Mouse (Mus musculus) lung, postnatal 0 days (tissue): ENCODE results near the gene Mecr. TPM values are rescaled to one million over a fixed set of nuclear protein-coding genes. Genes with fewer than 3 reads are reported as not detected.
"Not testable (repeated sequence)": the region's sequence is repeated elsewhere in the genome, so short reads cannot be mapped to it uniquely, and the experiment has no call there.

ENCODE experiments used
- ATAC-seq: fragments of 200-750 bp; cut with Nextera tagmentation; 2 replicates; pipeline ENCODE4 v1.8.0; 2017; ENCODE audit warnings: moderate library complexity
- DNase-seq: peaks from one replicate; pipeline ENCODE4 v3.0.0-alpha.2; 2016; ENCODE audit warnings: low spot score
- H3K27ac ChIP-seq: fragments of 300-500 bp; sonication (generic); 2 replicates; pipeline ENCODE4 v1.5.1; 2014; ENCODE audit warnings: antibody characterized with exemption, mild to moderate bottlenecking, low read length, mixed read lengths
- H3K27me3 ChIP-seq: fragments of 300-500 bp; sonication (generic); replicated peaks from 2 replicates; pipeline ENCODE4 v1.6.1; 2014; ENCODE audit warnings: low read length, mixed read lengths; ENCODE audit not compliant: insufficient read depth
- H3K36me3 ChIP-seq: fragments of 300-500 bp; sonication (generic); 2 replicates; pipeline ENCODE4 v1.6.1; 2014; ENCODE audit warnings: low read length, mixed read lengths; ENCODE audit not compliant: insufficient read depth
- H3K4me1 ChIP-seq: fragments of 300-500 bp; sonication (generic); 2 replicates; pipeline ENCODE4 v1.6.1; 2014; ENCODE audit warnings: antibody characterized with exemption, low read depth, low read length, mixed read lengths; ENCODE audit not compliant: insufficient read depth
- H3K4me2 ChIP-seq: fragments of 300-500 bp; sonication (generic); replicated peaks from 2 replicates; pipeline ENCODE4 v1.6.1; 2014; ENCODE audit warnings: low read depth, mild to moderate bottlenecking, low read length, moderate library complexity, mixed read lengths
- H3K4me3 ChIP-seq: fragments of 300-500 bp; sonication (generic); 2 replicates; pipeline ENCODE4 v1.5.1; 2014; ENCODE audit warnings: low read depth, low read length
- H3K9ac ChIP-seq: fragments of 300-500 bp; sonication (generic); replicated peaks from 2 replicates; pipeline ENCODE4 v1.6.1; 2014; ENCODE audit warnings: low read depth, mild to moderate bottlenecking
- H3K9me3 ChIP-seq: fragments of 300-500 bp; sonication (generic); 2 replicates; pipeline ENCODE4 v1.6.1; 2016; ENCODE audit warnings: low read length, mixed read lengths
- CTCF ChIP-seq: IDR thresholded peaks from 2 replicates; pipeline ENCODE4 v1.5.1; 2016; ENCODE audit warnings: antibody characterized with exemption, mild to moderate bottlenecking
- EP300 ChIP-seq: IDR thresholded peaks from 2 replicates; pipeline ENCODE4 v1.6.1; 2016; ENCODE audit warnings: antibody characterized with exemption, mild to moderate bottlenecking, control low read depth
- WGBS: fragments of 180-500 bp; shearing (Covaris S2); extraction: QIAGEN DNeasy Blood & Tissue Kit; methylation state at CpG from one replicate; pipeline ENCODE4 v1.1.7; 2014; 5-methylcytosine and 5-hydroxymethylcytosine counted together
- polyA plus RNA-seq: library from polyadenylated mRNA; unstranded; fragments of >200 nt; fragmentation: Nextera tagmentation; extraction: Ambion mirVana; gene quantifications from 2 replicates; pipeline ENCODE4 v1.2.1, GENCODE M21; 2015

Gene Mecr
- polyA plus RNA-seq = 20.6 and 21.2 TPM in 2 replicates

GRCm38 (mm10) chr4:131843290-131843743 lies at the start of gene Mecr:
Gene Mecr (plus strand): TSS chr4:131843470.
- no peaks in the 10 kb centered on the region for H3K36me3 ChIP-seq
- TF ChIP-seq EP300 (no peak), CTCF (no peak)
- H3K27me3 ChIP-seq = no peaks in the 10 kb centered on the region
- no peak within 1 kb of the TSS for H3K27ac ChIP-seq
- peak within 1 kb of the TSS; percentile 94 for H3K4me2 ChIP-seq
- peak within 1 kb of the TSS; percentile 84 for H3K4me3 ChIP-seq
- WGBS = under 1% methylated on average over 37 of the region's 37 CpGs
- DNase-seq = peak; percentile 92
- peak; percentile 93 for ATAC-seq
- peaks cover 6% of the 10 kb centered on the region; the same call in 1 of the 2 replicates for H3K4me1 ChIP-seq
- peak within 1 kb of the TSS; percentile 76 for H3K9ac ChIP-seq
- no peaks in the 10 kb centered on the region for H3K9me3 ChIP-seq

DNA sequence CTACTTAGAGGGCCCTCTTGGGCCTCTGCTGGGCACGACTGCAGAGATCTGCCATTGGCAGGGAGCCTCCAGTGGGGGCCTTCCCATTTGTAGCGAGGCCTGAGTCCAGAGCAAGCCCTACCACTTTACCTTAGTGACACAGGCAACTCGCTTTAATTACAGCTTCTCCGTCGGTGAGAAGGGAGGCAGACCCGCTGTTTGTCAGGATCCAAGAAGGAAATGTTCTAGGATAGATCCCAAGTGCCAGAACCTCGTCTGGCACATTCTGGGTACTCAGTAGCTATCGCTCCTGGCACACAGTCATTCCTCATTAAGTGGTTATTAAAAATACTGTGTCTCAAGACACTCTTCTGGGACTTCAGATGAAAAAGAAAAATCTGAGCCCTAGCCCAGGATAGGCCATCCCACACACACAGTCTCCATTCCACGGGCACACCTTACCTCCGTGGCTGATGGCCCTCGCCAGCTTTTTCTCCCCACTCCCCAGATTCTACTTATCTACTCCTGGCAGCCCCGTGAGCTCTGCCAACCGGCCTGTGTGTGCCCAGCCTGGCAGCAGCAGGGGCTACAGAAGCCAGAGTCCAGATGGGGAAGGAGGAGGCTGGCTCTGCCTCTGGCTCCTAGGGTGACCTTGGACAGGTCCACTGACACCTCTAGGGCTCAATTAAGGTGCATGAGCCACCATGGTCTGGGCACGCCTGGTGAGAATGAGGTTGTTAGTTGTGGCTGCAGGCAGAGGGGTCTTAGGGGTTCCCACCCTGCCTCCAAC lies 46.8 kb upstream of the Mecr start:
- Histone ChIP-seq H3K4me1 (no peaks in the 10 kb centered on the region), H3K4me3 (no peak overlapping the region), H3K27ac (no peak overlapping the region), H3K36me3 (no peaks in the 10 kb centered on the region), H3K27me3 (no peaks in the 10 kb centered on the region), H3K9me3 (no peaks in the 10 kb centered on the region), H3K9ac (no peak overlapping the region), H3K4me2 (no peak overlapping the region)
- DNase-seq (no peak), ATAC-seq (no peak)
- WGBS = 69% methylated on average over 14 of the region's 14 CpGs
- TF ChIP-seq CTCF = no peak
- no peak for TF ChIP-seq EP300

GRCm38 (mm10) chr4:131797483-131797882 lies 45.8 kb upstream of the Mecr start:
- no peak for ATAC-seq
- H3K36me3 ChIP-seq = no peaks in the 10 kb centered on the region
- DNase-seq = no peak
- H3K27ac ChIP-seq = no peak overlapping the region
- H3K4me3 ChIP-seq = no peak overlapping the region
- no peak overlapping the region for H3K4me2 ChIP-seq
- H3K9ac ChIP-seq = no peak overlapping the region
- H3K27me3 ChIP-seq = no peaks in the 10 kb centered on the region
- no peaks in the 10 kb centered on the region for H3K4me1 ChIP-seq
- H3K9me3 ChIP-seq = no peaks in the 10 kb centered on the region
- TF ChIP-seq CTCF (no peak), EP300 (no peak)
- 76% methylated on average over 7 of the region's 7 CpGs for WGBS

GRCm38 (mm10) chr4:131797920-131798319 lies 45.4 kb upstream of the Mecr start:
- no peaks in the 10 kb centered on the region for H3K36me3 ChIP-seq
- no peak overlapping the region for H3K27ac ChIP-seq
- no peaks in the 10 kb centered on the region for H3K27me3 ChIP-seq
- no peaks in the 10 kb centered on the region for H3K4me1 ChIP-seq
- no peak overlapping the region for H3K4me3 ChIP-seq
- no peak overlapping the region for H3K9ac ChIP-seq
- ATAC-seq (no peak), DNase-seq (no peak)
- no peak for TF ChIP-seq CTCF
- no peak for TF ChIP-seq EP300
- no peaks in the 10 kb centered on the region for H3K9me3 ChIP-seq
- H3K4me2 ChIP-seq = no peak overlapping the region
- WGBS = 73% methylated on average over 12 of the region's 12 CpGs

GRCm38 (mm10) chr4:131798968-131799367 lies 44.3 kb upstream of the Mecr start:
- Histone ChIP-seq H3K4me1 (no peaks in the 10 kb centered on the region), H3K27ac (no peak overlapping the region), H3K27me3 (no peaks in the 10 kb centered on the region), H3K9me3 (no peaks in the 10 kb centered on the region), H3K36me3 (no peaks in the 10 kb centered on the region), H3K4me2 (no peak overlapping the region), H3K9ac (no peak overlapping the region), H3K4me3 (no peak overlapping the region)
- TF ChIP-seq CTCF (no peak), EP300 (no peak)
- no peak for DNase-seq
- ATAC-seq = no peak
- 41% methylated on average over 3 of the region's 4 CpGs for WGBS

DNA sequence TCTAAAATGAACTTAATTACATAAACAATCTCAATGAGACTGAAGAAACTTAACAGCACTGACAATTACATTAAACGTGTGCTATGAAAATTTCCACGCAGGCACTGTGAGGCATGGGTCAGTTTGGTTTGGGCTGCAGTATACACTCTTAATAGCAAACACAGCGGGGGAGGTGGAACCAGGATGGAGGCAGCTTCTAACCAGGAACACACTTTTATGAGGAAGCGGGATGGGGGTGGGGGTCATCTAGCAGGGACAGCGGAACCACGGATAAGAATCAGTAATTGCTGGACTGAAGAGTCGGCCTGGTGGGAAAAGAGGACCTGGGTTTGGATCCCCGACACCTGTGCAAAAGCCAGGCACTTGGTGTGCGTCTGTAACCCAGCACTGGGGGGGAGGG lies 39.4 kb upstream of the Mecr start:
- no peak for DNase-seq
- Histone ChIP-seq H3K36me3 (no peaks in the 10 kb centered on the region), H3K27me3 (no peaks in the 10 kb centered on the region), H3K4me1 (no peaks in the 10 kb centered on the region), H3K9ac (no peak overlapping the region), H3K9me3 (no peaks in the 10 kb centered on the region), H3K4me2 (no peak overlapping the region), H3K27ac (no peak overlapping the region), H3K4me3 (no peak overlapping the region)
- TF ChIP-seq EP300 (no peak), CTCF (no peak)
- 65% methylated on average over 9 of the region's 9 CpGs for WGBS
- ATAC-seq = no peak

- DNase-seq, H3K9ac ChIP-seq, H3K9me3 ChIP-seq, H3K36me3 ChIP-seq, H3K27me3 ChIP-seq, H3K27ac ChIP-seq, H3K4me2 ChIP-seq, H3K4me1 ChIP-seq, H3K4me3 ChIP-seq: not testable (repeated sequence)
- peak; percentile 9; the same call in 1 of the 2 replicates for ATAC-seq
- 98% methylated on average over 4 of the region's 6 CpGs for WGBS
These were observed 38.5 kb upstream of the Mecr start for GRCm38 (mm10) chr4:131804732-131805131.
